In genomic region chr11:84568482-84568881, GRCm38 (mm10) we compare ENCODE assay signal across 18 mouse cellular contexts. TPM values are rescaled to one million over a fixed set of nuclear protein-coding genes. Genes with fewer than 3 reads are reported as not detected.
A peak's percentile ranks its signal among the peaks of the same experiment; 100 is the strongest.
DNase-seq lines count a peak whose midpoint lies in the region; ATAC-seq lines count a peak whose summit lies in the region.
"Had no signal": no experiment of that assay in that cellular context is flagged by ENCODE, and none has a peak within 500 bp of the region (broad histone marks: within the 10 kb centered on the region; RNA-seq: fewer than 3 reads in every experiment).

No protein-coding gene starts in this region.

- H3K4me2 ChIP-seq in kidney, embryonic 16.5 days (replicated peaks; ENCODE audit: low read depth, low read length): no peak overlapping the region
- H3K4me2 ChIP-seq in hindbrain, embryonic 15.5 days: no peak overlapping the region
- H3K4me2 ChIP-seq in neural tube, embryonic 13.5 days: no peak overlapping the region
- no peak overlapping the region for H3K4me2 ChIP-seq in heart, embryonic 12.5 days
- H3K4me2 ChIP-seq: embryonic facial prominence, embryonic 12.5 days had no signal

- peak; percentile 39; the same call in 1 of the 2 replicates for ATAC-seq in kidney, embryonic 16.5 days (ENCODE audit: low FRiP score, low TSS enrichment)
- ATAC-seq in hindbrain, embryonic 15.5 days (ENCODE audit: low FRiP score, low read depth): no peak
- ATAC-seq in neural tube, embryonic 13.5 days (ENCODE audit: low read depth): peak; percentile 34; the same call in 1 of the 2 replicates
- ATAC-seq in heart, embryonic 12.5 days (ENCODE audit: insufficient number of reproducible peaks, low FRiP score): no peak

- H3K27me3 ChIP-seq in kidney, embryonic 16.5 days (ENCODE audit: insufficient read depth, low read length): 0 out of 2 replicates have a peak, but pooled peaks cover 3% of the 10 kb centered on the region
- H3K27me3 ChIP-seq in embryonic facial prominence, embryonic 10.5 days (replicated peaks; ENCODE audit: low read depth, poor library complexity, severe bottlenecking): peaks cover 58% of the 10 kb centered on the region
- 0 out of 2 replicates have a peak, but pooled peaks cover 3% of the 10 kb centered on the region for H3K27me3 ChIP-seq in hindbrain, embryonic 15.5 days
- H3K27me3 ChIP-seq in neural tube, embryonic 13.5 days: peaks cover 12% of the 10 kb centered on the region
- H3K27me3 ChIP-seq in heart, embryonic 12.5 days (replicated peaks): peaks cover 45% of the 10 kb centered on the region

- no peak for DNase-seq in kidney, postnatal 14 days
- DNase-seq in embryonic facial prominence, embryonic 10.5 days (ENCODE audit: low spot score): no peak
- no peak for DNase-seq in adrenal gland, postnatal 14 days
- no peak for DNase-seq in spleen, postnatal 4 days (ENCODE audit: low spot score in 2 of 2)
- DNase-seq: heart, adult 2 months; kidney, postnatal 10 days; layer of hippocampus, postnatal 36 days had no signal

- H3K4me3 ChIP-seq in kidney, embryonic 16.5 days (ENCODE audit: low read length): no peak overlapping the region
- H3K4me3 ChIP-seq in embryonic facial prominence, embryonic 10.5 days: no peak overlapping the region
- H3K4me3 ChIP-seq in hindbrain, embryonic 15.5 days: no peak overlapping the region
- H3K4me3 ChIP-seq in neural tube, embryonic 13.5 days: no peak overlapping the region
- H3K4me3 ChIP-seq in heart, embryonic 12.5 days: no peak overlapping the region
- H3K4me3 ChIP-seq: embryonic facial prominence, embryonic 12.5 days; heart, adult 2 months had no signal

- WGBS in kidney, embryonic 16.5 days: 11% methylated on average over 5 of the region's 5 CpGs
- 36% methylated on average over 5 of the region's 5 CpGs for WGBS in embryonic facial prominence, embryonic 10.5 days
- 25% methylated on average over 5 of the region's 5 CpGs for WGBS in hindbrain, embryonic 15.5 days
- 23% methylated on average over 5 of the region's 5 CpGs for WGBS in neural tube, embryonic 13.5 days
- WGBS in heart, embryonic 12.5 days: 28% methylated on average over 5 of the region's 5 CpGs

- no peaks in the 10 kb centered on the region for H3K9me3 ChIP-seq in kidney, embryonic 16.5 days (ENCODE audit: low read length)
- H3K9me3 ChIP-seq in embryonic facial prominence, embryonic 10.5 days: no peaks in the 10 kb centered on the region
- H3K9me3 ChIP-seq in hindbrain, embryonic 15.5 days: no peaks in the 10 kb centered on the region
- H3K9me3 ChIP-seq in neural tube, embryonic 13.5 days: no peaks in the 10 kb centered on the region
- no peaks in the 10 kb centered on the region for H3K9me3 ChIP-seq in heart, embryonic 12.5 days (replicated peaks)
- H3K9me3 ChIP-seq: embryonic facial prominence, embryonic 12.5 days had no signal

- H3K27ac ChIP-seq in kidney, embryonic 16.5 days (ENCODE audit: low read length): no peak overlapping the region
- 0 out of 2 replicates have a peak overlapping the region, but pooled peaks have one; percentile 35 for H3K27ac ChIP-seq in embryonic facial prominence, embryonic 10.5 days (replicated peaks)
- peak overlapping the region; percentile 44; the same call in 1 of the 2 replicates for H3K27ac ChIP-seq in hindbrain, embryonic 15.5 days (replicated peaks)
- peak overlapping the region; percentile 70; the same call in 1 of the 2 replicates for H3K27ac ChIP-seq in neural tube, embryonic 13.5 days (replicated peaks)
- H3K27ac ChIP-seq in heart, embryonic 12.5 days (ENCODE audit: poor library complexity, severe bottlenecking): no peak overlapping the region
- H3K27ac ChIP-seq: embryonic facial prominence, embryonic 12.5 days; heart, adult 2 months had no signal

- H3K36me3 ChIP-seq in kidney, embryonic 16.5 days (ENCODE audit: insufficient read depth, low read length): no peaks in the 10 kb centered on the region
- H3K36me3 ChIP-seq in embryonic facial prominence, embryonic 10.5 days (replicated peaks): no peaks in the 10 kb centered on the region
- no peaks in the 10 kb centered on the region for H3K36me3 ChIP-seq in hindbrain, embryonic 15.5 days
- no peaks in the 10 kb centered on the region for H3K36me3 ChIP-seq in neural tube, embryonic 13.5 days
- no peaks in the 10 kb centered on the region for H3K36me3 ChIP-seq in heart, embryonic 12.5 days
- H3K36me3 ChIP-seq: embryonic facial prominence, embryonic 12.5 days had no signal

- H3K4me1 ChIP-seq in kidney, embryonic 16.5 days (ENCODE audit: insufficient read depth, low read length): peaks cover 5% of the 10 kb centered on the region; the same call in 1 of the 2 replicates
- peaks cover 31% of the 10 kb centered on the region for H3K4me1 ChIP-seq in embryonic facial prominence, embryonic 10.5 days
- H3K4me1 ChIP-seq in hindbrain, embryonic 15.5 days (replicated peaks): peaks cover 44% of the 10 kb centered on the region
- H3K4me1 ChIP-seq in neural tube, embryonic 13.5 days (replicated peaks): peaks cover 43% of the 10 kb centered on the region
- H3K4me1 ChIP-seq in heart, embryonic 12.5 days (replicated peaks): 0 out of 2 replicates have a peak, but pooled peaks cover 3% of the 10 kb centered on the region

- H3K9ac ChIP-seq in kidney, embryonic 16.5 days (replicated peaks; ENCODE audit: low read length): no peak overlapping the region
- H3K9ac ChIP-seq in hindbrain, embryonic 15.5 days: no peak overlapping the region
- no peak overlapping the region for H3K9ac ChIP-seq in neural tube, embryonic 13.5 days
- no peak overlapping the region for H3K9ac ChIP-seq in heart, embryonic 12.5 days
- H3K9ac ChIP-seq: embryonic facial prominence, embryonic 12.5 days had no signal

RNA-seq across cellular contexts. Expression of gene Lhx1, which starts 43.1 kb away (rescaled TPM):
- 31.2 and 35.0 TPM in 2 replicates for polyA plus RNA-seq in kidney, embryonic 16.5 days (2015; fragmentation: Nextera tagmentation; extraction: Ambion mirVana)
- polyA plus RNA-seq in embryonic facial prominence, embryonic 10.5 days (2016; fragmentation: Nextera tagmentation; extraction: Ambion mirVana): 1.4 and 2.4 TPM in 2 replicates
- polyA plus RNA-seq in hindbrain, embryonic 15.5 days (2015; fragmentation: Nextera tagmentation; extraction: Ambion mirVana): 37.5 and 54.5 TPM in 2 replicates
- 50.0 and 58.8 TPM in 2 replicates for polyA plus RNA-seq in neural tube, embryonic 13.5 days (2015; fragmentation: Nextera tagmentation; extraction: Ambion mirVana)
- total RNA-seq in adrenal gland, postnatal 14 days (2021): 0.38 TPM in 1 of 2 replicates, not detected in the other
- polyA plus RNA-seq in heart, embryonic 12.5 days (2016; fragmentation: Nextera tagmentation; extraction: Ambion mirVana): 0.05 TPM in 2 replicates
- total RNA-seq: heart, adult 2 months; heart, postnatal 25 days; liver, adult 2 months; monocyte, adult 5-6 weeks had no signal
- polyA plus RNA-seq: C2C12; heart, adult 2 months; liver, adult 2 months; lung, embryonic 16.5 days; thymus, postnatal 0 days had no signal

RNA-seq across cellular contexts. Expression of gene Aatf, which starts 55.2 kb away (rescaled TPM):
- 60.0 and 62.3 TPM in 2 replicates for polyA plus RNA-seq in kidney, embryonic 16.5 days (2015; fragmentation: Nextera tagmentation; extraction: Ambion mirVana)
- polyA plus RNA-seq in embryonic facial prominence, embryonic 10.5 days (2016; fragmentation: Nextera tagmentation; extraction: Ambion mirVana): 57.9 and 58.3 TPM in 2 replicates
- polyA plus RNA-seq in hindbrain, embryonic 15.5 days (2015; fragmentation: Nextera tagmentation; extraction: Ambion mirVana): 50.8 and 53.3 TPM in 2 replicates
- polyA plus RNA-seq in neural tube, embryonic 13.5 days (2015; fragmentation: Nextera tagmentation; extraction: Ambion mirVana): 50.0 and 51.7 TPM in 2 replicates
- 20.6 and 25.6 TPM in 2 replicates for total RNA-seq in adrenal gland, postnatal 14 days (2021)
- 28.6 and 29.4 TPM in 2 replicates for polyA plus RNA-seq in heart, embryonic 12.5 days (2016; fragmentation: Nextera tagmentation; extraction: Ambion mirVana)

Comparison
In these comparisons a context has a peak if more than half of its experiments do, and no peak if none do; other contexts are left out.
1. ATAC-seq: peak in kidney, embryonic 16.5 days (single experiment) and neural tube, embryonic 13.5 days (single experiment); none in hindbrain, embryonic 15.5 days (single experiment) and heart, embryonic 12.5 days (single experiment).
2. H3K27ac ChIP-seq: peak in embryonic facial prominence, embryonic 10.5 days (single experiment), hindbrain, embryonic 15.5 days (single experiment) and neural tube, embryonic 13.5 days (single experiment); none in kidney, embryonic 16.5 days (single experiment) and heart, embryonic 12.5 days (single experiment).